Mouse (Mus musculus) heart, embryonic 15.5 days (tissue): ENCODE data around the gene Dgcr6. TPM values are rescaled to one million over a fixed set of nuclear protein-coding genes. Genes with fewer than 3 reads are reported as not detected.

Experiments
- ATAC-seq: fragments of 200-750 bp; cut with Nextera tagmentation; replicated peaks from 2 replicates; pipeline ENCODE4 v1.8.0; 2017; ENCODE audit warnings: low read depth, moderate TSS enrichment; ENCODE audit not compliant: insufficient number of reproducible peaks, insufficient read depth, low FRiP score
- H3K27ac ChIP-seq: fragments of 300-500 bp; sonication (generic); 2 replicates; pipeline ENCODE4 v1.5.1; 2015; ENCODE audit warnings: mild to moderate bottlenecking, inconsistent platforms
- H3K27me3 ChIP-seq: fragments of 300-500 bp; sonication (generic); 2 replicates; pipeline ENCODE4 v1.6.1; 2015; ENCODE audit warnings: inconsistent platforms
- H3K36me3 ChIP-seq: fragments of 300-500 bp; sonication (generic); 2 replicates; pipeline ENCODE4 v1.6.1; 2015; ENCODE audit warnings: mild to moderate bottlenecking, inconsistent platforms
- H3K4me1 ChIP-seq: fragments of 300-500 bp; sonication (generic); replicated peaks from 2 replicates; pipeline ENCODE4 v1.6.1; 2015; ENCODE audit warnings: inconsistent platforms
- H3K4me2 ChIP-seq: fragments of 300-500 bp; sonication (generic); 2 replicates; pipeline ENCODE4 v1.6.1; 2015; ENCODE audit warnings: inconsistent platforms, mild to moderate bottlenecking, moderate library complexity
- H3K4me3 ChIP-seq: fragments of 300-500 bp; sonication (generic); 2 replicates; pipeline ENCODE4 v1.5.1; 2015; ENCODE audit warnings: mild to moderate bottlenecking, inconsistent platforms
- H3K9ac ChIP-seq: fragments of 300-500 bp; sonication (generic); 2 replicates; pipeline ENCODE4 v1.6.1; 2015; ENCODE audit warnings: mild to moderate bottlenecking, inconsistent platforms
- H3K9me3 ChIP-seq: fragments of 300-500 bp; sonication (generic); replicated peaks from 2 replicates; pipeline ENCODE4 v1.6.1; 2016; ENCODE audit warnings: inconsistent platforms
- WGBS: fragments of 180-500 bp; shearing (Covaris S2); methylation state at CpG from one replicate; pipeline ENCODE4 v1.1.7; 2015; ENCODE audit warnings: mixed read lengths; 5-methylcytosine and 5-hydroxymethylcytosine counted together
- polyA plus RNA-seq: library from polyadenylated mRNA; unstranded; fragments of >200 nt; fragmentation: Nextera tagmentation; extraction: Ambion mirVana; gene quantifications from 2 replicates; pipeline ENCODE4 v1.2.1, GENCODE M21; 2015

Gene Dgcr6
- polyA plus RNA-seq, 1 experiment from 2014 or later = 55.8 TPM

- Histone ChIP-seq H3K9me3 (no peaks in the 10 kb centered on the region), H3K27ac (no peak overlapping the region)
- 91% methylated on average over 13 of the region's 13 CpGs for WGBS
Observed at GRCm38 (mm10) chr16:18072089-18072488, 19.4 kb downstream of the Dgcr6 start.

GRCm38 (mm10) chr16:18073259-18073962 is 20.8 kb downstream of the Dgcr6 start:
- no peaks in the 10 kb centered on the region for H3K27me3 ChIP-seq
- no peaks in the 10 kb centered on the region for H3K9me3 ChIP-seq
- WGBS = 68% methylated on average over 9 of the region's 9 CpGs
- no peak overlapping the region for H3K4me2 ChIP-seq
- no peak overlapping the region for H3K27ac ChIP-seq
- H3K4me1 ChIP-seq = peaks cover 3% of the 10 kb centered on the region; the same call in 1 of the 2 replicates
- no peak; the same call in 1 of the 2 replicates for ATAC-seq
- no peak overlapping the region for H3K9ac ChIP-seq
- peaks cover 23% of the 10 kb centered on the region; the same call in 1 of the 2 replicates for H3K36me3 ChIP-seq
- H3K4me3 ChIP-seq = no peak overlapping the region

More at GRCm38 (mm10) chr16:18072089-18072488, 19.4 kb downstream of the Dgcr6 start:
- Histone ChIP-seq H3K9ac (no peak overlapping the region), H3K4me3 (no peak overlapping the region), H3K4me1 (peaks cover 5% of the 10 kb centered on the region), H3K27me3 (no peaks in the 10 kb centered on the region), H3K4me2 (no peak overlapping the region), H3K36me3 (peaks cover 23% of the 10 kb centered on the region; the same call in 1 of the 2 replicates)
- ATAC-seq = no peak

- 80% methylated on average over 5 of the region's 5 CpGs for WGBS
- Histone ChIP-seq H3K9ac (no peak overlapping the region), H3K27me3 (no peaks in the 10 kb centered on the region), H3K4me1 (peaks cover 3% of the 10 kb centered on the region; the same call in 1 of the 2 replicates), H3K36me3 (peaks cover 16% of the 10 kb centered on the region; the same call in 1 of the 2 replicates), H3K4me3 (no peak overlapping the region), H3K27ac (0 out of 2 replicates have a peak overlapping the region, but pooled peaks have one; percentile 24), H3K4me2 (no peak overlapping the region), H3K9me3 (no peaks in the 10 kb centered on the region)
- no peak for ATAC-seq
Observed at GRCm38 (mm10) chr16:18074611-18075010, 22.0 kb downstream of the Dgcr6 start.

- ATAC-seq = no peak
- Histone ChIP-seq H3K36me3 (peaks cover 10% of the 10 kb centered on the region; the same call in 1 of the 2 replicates), H3K9me3 (no peaks in the 10 kb centered on the region), H3K27me3 (no peaks in the 10 kb centered on the region), H3K4me1 (peaks cover 3% of the 10 kb centered on the region; the same call in 1 of the 2 replicates), H3K9ac (no peak overlapping the region), H3K4me2 (no peak overlapping the region), H3K4me3 (no peak overlapping the region), H3K27ac (0 out of 2 replicates have a peak overlapping the region, but pooled peaks have one; percentile 24)
- WGBS = 54% methylated on average over 3 of the region's 3 CpGs
Observed at GRCm38 (mm10) chr16:18075201-18075600, 22.5 kb downstream of the Dgcr6 start.

DNA sequence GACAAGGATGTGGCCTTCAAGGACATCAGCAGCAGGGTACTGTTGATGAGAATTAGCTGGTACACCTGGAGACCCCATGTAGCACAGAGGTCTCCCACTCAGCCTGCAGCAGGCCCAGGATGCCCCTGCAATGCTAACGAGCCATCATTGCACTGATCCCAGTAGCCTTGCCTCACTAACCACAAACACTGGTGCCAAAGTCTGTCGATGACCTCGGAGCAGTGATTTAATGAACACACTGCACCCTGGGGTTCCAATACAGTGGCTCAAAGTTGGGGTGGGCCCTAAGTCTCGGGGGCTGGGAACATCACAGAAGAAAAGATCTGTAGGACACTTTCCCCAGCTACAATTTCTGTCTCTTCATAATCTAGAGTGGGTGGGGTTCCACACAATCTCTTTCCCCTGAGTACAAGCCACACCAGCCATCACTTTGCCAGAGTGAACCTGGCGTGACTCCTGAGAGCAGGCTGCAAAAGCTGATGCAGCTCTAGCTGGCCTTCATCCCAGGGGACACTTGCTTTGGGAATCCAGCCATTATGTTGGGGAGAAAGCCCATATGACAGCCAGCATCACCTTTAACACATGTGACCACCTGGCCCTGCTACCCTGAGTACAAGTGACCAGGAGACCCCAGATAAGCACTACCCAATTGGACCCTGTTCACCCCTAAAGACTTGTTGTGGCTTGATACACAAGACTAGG is 25.8 kb downstream of the Dgcr6 start:
- H3K27ac ChIP-seq = no peak overlapping the region
- no peak overlapping the region for H3K9ac ChIP-seq
- H3K27me3 ChIP-seq = no peaks in the 10 kb centered on the region
- ATAC-seq = no peak
- no peaks in the 10 kb centered on the region for H3K36me3 ChIP-seq
- H3K4me2 ChIP-seq = no peak overlapping the region
- H3K9me3 ChIP-seq = no peaks in the 10 kb centered on the region
- 78% methylated on average over 5 of the region's 5 CpGs for WGBS
- 0 out of 2 replicates have a peak, but pooled peaks cover under 1% of the 10 kb centered on the region for H3K4me1 ChIP-seq
- no peak overlapping the region for H3K4me3 ChIP-seq

- H3K9ac ChIP-seq = no peak overlapping the region
- no peak overlapping the region for H3K4me2 ChIP-seq
- ATAC-seq = no peak
- H3K4me1 ChIP-seq = no peaks in the 10 kb centered on the region
- no peaks in the 10 kb centered on the region for H3K36me3 ChIP-seq
- no peak overlapping the region for H3K27ac ChIP-seq
- no peak overlapping the region for H3K4me3 ChIP-seq
- H3K27me3 ChIP-seq = no peaks in the 10 kb centered on the region
- no peaks in the 10 kb centered on the region for H3K9me3 ChIP-seq
- 80% methylated on average over 2 of the region's 2 CpGs for WGBS
Observed at GRCm38 (mm10) chr16:18079300-18079699, 26.6 kb downstream of the Dgcr6 start.

DNA sequence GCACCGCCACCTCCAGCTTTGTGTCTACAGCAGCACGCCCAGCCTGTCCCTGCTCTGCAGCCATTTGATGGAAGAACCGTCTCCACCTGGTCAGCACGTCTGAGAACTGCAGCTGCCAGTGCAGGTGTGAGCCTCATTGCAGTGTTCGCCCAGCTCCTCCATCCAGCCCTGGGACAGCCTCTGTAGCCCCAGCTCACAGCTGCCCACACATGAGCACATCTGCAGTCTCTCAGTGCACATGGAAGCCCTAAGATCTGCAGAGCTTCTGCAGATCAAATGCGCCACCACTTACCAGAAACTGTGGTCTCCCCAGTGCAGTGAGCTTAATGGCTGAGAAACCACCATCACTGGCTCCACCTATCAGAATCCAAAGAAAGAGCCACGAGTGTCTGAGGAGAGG is 27.5 kb downstream of the Dgcr6 start:
- Histone ChIP-seq H3K4me3 (no peak overlapping the region), H3K9me3 (no peaks in the 10 kb centered on the region), H3K27ac (no peak overlapping the region), H3K4me1 (no peaks in the 10 kb centered on the region), H3K36me3 (no peaks in the 10 kb centered on the region), H3K4me2 (no peak overlapping the region), H3K27me3 (no peaks in the 10 kb centered on the region), H3K9ac (no peak overlapping the region)
- ATAC-seq = no peak
- WGBS = 81% methylated on average over 7 of the region's 7 CpGs

- H3K4me2 ChIP-seq = no peak overlapping the region
- no peaks in the 10 kb centered on the region for H3K27me3 ChIP-seq
- H3K36me3 ChIP-seq = no peaks in the 10 kb centered on the region
- no peaks in the 10 kb centered on the region for H3K9me3 ChIP-seq
- no peak overlapping the region for H3K27ac ChIP-seq
- H3K4me1 ChIP-seq = no peaks in the 10 kb centered on the region
- no peak for ATAC-seq
- H3K4me3 ChIP-seq = no peak overlapping the region
- no peak overlapping the region for H3K9ac ChIP-seq
- WGBS = 75% methylated on average over 10 of the region's 10 CpGs
Observed at GRCm38 (mm10) chr16:18081149-18081827, 28.6 kb downstream of the Dgcr6 start.

- H3K9me3 ChIP-seq = no peaks in the 10 kb centered on the region
- H3K4me3 ChIP-seq = no peak overlapping the region
- no peaks in the 10 kb centered on the region for H3K36me3 ChIP-seq
- 69% methylated on average over 1 of the region's 1 CpGs for WGBS
- H3K4me2 ChIP-seq = no peak overlapping the region
- no peak overlapping the region for H3K27ac ChIP-seq
- no peak for ATAC-seq
- H3K4me1 ChIP-seq = no peaks in the 10 kb centered on the region
- H3K27me3 ChIP-seq = no peaks in the 10 kb centered on the region
- H3K9ac ChIP-seq = no peak overlapping the region
Observed at GRCm38 (mm10) chr16:18082291-18082690, 29.6 kb downstream of the Dgcr6 start.

DNA sequence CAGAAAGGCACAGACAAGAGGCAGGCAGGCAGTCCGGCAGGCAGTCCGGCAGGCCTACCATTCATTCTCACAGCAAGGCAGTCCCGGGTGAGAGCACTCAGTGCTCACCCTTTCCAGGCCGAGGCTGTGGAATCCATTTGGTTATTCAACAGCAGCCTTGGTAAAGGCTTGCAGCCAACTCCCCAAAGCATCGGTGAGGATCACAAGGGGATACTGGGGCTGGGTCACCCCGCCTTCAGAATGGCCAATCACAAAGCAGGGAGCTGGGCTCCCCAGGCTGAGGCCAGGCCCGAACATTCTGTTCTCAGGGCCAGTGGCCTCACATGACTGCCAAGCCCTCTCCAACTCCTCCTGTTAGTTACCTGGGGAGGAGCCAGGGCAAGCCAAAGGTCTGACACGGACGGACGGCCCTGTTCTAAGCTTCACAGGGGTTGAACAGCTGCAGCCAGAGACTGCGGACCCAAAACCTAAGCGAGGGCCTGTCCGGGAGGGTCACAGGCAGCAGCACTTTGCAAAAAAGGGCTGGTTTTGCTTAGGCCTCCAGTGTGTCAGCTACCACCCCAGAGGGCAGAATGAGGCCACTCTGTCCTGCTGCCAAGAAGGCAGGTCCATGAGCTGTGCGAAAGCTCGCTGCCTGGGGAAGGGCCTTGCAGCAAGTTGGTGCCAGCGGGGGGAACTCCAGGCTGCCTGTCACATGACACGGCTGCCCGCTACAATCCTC is 30.7 kb downstream of the Dgcr6 start:
- Histone ChIP-seq H3K9me3 (no peaks in the 10 kb centered on the region), H3K36me3 (no peaks in the 10 kb centered on the region), H3K27ac (no peak overlapping the region), H3K4me1 (peaks cover 5% of the 10 kb centered on the region), H3K4me2 (no peak overlapping the region), H3K4me3 (no peak overlapping the region), H3K9ac (no peak overlapping the region), H3K27me3 (no peaks in the 10 kb centered on the region)
- ATAC-seq = no peak
- whole genome bisulfite sequencing = 83% methylated on average over 18 of the region's 18 CpGs

- no peak overlapping the region for H3K4me2 ChIP-seq
- no peak overlapping the region for H3K27ac ChIP-seq
- H3K4me1 ChIP-seq = peaks cover 13% of the 10 kb centered on the region
- 85% methylated on average over 7 of the region's 7 CpGs for WGBS
- no peak overlapping the region for H3K4me3 ChIP-seq
- no peaks in the 10 kb centered on the region for H3K27me3 ChIP-seq
- H3K9me3 ChIP-seq = no peaks in the 10 kb centered on the region
- no peaks in the 10 kb centered on the region for H3K36me3 ChIP-seq
- no peak for ATAC-seq
- no peak overlapping the region for H3K9ac ChIP-seq
Observed at GRCm38 (mm10) chr16:18084262-18084661, 31.6 kb downstream of the Dgcr6 start.
